Mouse (Mus musculus): Measurements from ENCODE around the gene Sh3rf1.
A peak's percentile ranks its signal among the peaks of the same experiment; 100 is the strongest.

The Sh3rf1 gene

GRCm38 (mm10) chr8:61223729-61224379 is at the start of gene Sh3rf1:
Gene Sh3rf1 (plus strand): TSS chr8:61223872.
- peak; percentile 83 to 88 for DNase-seq

- no peak for DNase-seq
These were observed 49.7 kb upstream of the Sh3rf1 start for GRCm38 (mm10) chr8:61173921-61174492.

GRCm38 (mm10) chr8:61175876-61176275 is 47.8 kb upstream of the Sh3rf1 start:
- no peak for DNase-seq

- no peak for DNase-seq
These were observed 45.7 kb upstream of the Sh3rf1 start for GRCm38 (mm10) chr8:61177680-61178593.

GRCm38 (mm10) chr8:61178594-61179140 is 45.0 kb upstream of the Sh3rf1 start:
- no peak for DNase-seq

DNA sequence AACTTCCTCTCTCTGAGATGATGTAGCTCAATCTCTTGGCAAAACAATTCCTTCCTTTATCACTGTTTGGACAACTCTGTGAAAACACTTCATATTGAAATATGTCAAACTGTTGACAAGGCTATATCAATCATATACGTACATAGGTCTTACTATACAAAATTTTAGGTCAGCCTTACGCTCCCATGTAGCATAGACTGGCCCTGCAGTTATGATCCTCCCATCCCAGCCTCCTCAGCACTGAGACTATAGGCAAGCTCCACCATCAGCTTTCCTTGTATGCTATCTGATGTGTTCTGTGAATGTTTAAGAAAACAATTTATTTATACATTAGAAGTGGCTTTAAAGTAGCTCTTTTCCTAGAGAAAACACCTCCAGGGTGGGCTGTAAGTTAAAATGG is 42.1 kb upstream of the Sh3rf1 start:
- no peak for DNase-seq

DNA sequence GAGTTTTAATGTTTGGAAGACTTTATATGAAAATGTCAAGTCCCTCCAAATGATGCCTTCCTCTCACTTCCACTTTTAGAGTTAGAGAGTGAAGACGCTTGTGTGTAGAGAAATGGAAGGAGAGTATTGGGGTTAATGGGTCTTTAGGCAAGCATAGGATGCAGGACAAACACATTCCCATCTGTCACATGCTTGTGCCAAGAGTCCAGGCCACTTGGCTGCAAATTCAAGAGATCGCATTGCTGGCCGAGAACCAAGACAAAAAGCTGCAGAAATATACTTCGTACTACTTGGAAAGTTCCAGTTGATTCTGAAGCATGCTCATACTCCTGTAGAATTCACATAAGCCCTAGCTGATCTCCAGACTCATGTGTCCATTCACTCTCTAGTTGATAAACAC is 41.7 kb upstream of the Sh3rf1 start:
- no peak for DNase-seq

DNA sequence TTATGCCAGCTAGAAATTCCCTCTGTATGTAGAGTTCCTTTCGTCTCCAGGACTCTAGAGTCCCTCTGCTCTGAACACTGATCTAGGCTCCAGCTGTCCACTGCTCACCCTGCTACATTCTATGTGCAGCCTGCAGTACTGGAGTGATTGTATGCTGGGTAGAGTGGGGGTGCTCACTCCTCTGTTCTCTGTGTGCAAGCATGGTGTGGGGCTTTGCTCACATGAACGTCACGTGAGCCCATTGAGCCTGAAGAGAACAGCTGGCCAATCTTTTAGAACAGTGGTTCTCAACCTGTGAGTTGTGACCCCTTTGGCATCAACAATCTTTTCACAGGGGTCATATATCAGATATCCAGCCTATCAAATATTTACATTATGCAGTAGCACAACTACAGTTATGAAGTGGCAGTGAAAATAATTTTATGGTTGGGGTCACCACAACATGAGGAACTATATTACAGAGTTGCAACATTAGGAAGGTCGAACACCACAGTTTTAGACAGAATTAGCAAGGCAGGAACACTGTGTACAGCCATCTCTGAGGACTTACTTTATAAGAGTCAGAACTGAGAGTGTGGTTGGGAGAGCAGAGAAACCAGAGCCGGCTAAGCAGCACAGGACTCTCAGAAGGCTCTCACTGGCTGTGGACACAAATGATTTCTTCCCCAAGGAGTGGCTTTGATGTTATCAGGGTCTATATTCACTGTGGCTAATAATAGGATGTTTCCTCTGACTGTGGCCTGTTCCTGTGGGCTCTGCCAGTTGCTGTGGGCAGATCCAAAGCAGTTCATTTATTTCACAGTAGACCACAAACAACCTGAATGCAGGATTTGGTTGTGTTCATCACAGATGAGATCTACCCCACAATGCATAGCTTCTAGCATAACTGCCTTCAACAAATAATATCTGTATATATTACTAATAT is 38.1 kb upstream of the Sh3rf1 start:
- DNase-seq, result no peak

DNA sequence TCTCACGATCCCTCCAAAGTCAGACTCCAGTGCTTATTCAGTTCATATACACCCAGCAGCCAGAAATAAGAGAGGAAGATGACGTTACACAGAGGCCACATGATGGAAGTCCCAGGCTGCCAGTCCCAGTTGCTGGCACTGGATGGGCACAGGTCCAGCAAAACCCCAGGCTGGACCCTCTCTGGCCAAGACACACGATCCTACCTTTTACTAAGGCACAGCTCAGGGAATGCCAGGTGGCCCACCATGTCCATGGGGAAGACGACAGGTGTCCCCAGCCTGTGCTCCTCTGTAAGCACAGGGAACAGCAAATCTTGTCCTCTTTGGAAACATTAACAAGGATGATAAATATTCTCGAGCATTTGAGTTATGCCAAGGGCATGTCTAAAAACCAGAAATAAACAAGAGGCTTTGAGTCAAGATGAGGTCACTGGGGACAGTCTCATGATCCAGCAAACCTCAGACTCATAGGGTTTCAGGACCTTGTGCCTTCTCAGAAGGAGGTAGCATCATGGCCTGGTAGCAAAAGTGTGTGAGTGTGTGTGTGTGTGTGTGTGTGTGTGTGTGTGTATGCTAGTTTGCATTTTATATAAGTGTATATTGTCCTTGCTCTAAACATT is 29.3 kb upstream of the Sh3rf1 start:
- no peak for DNase-seq

GRCm38 (mm10) chr8:61200254-61200887 is 23.3 kb upstream of the Sh3rf1 start:
- no peak for DNase-seq

DNA sequence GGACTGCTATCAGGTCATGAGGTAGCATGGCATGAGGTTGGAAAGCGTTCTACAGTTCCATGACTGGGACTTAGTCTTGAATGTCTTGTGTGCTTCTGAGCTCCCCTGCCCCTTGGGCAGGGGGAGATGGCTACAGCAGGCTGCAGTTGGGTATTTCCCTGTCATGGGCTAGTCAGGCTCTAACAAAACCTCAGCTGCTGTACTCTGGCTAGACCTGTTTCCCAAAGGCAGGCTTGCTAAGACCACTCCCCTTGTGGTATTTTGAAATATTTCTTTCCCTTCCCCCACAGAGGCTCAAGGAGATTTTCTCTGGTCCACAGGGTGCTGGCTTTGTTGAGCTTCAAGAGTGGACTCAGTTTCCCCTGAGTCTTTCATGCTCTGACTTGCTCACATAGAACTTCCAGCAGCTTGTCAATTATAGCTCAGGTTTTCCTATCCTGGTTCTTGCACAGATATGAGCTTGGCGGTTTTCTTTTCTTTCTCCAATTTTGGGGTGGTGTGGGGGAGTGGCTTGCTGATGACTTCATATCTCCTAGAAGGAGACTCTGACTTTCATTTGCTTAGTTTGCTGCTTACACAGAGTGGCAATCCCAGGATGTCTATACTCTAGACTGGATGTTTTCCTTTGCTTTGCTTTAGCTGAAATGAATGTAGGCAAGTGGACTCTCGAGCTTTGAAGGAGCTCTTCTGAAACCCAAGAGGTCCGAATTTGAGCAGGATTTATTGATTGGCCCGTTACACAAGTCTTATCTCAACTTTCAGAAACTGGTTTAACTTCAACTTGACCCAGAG is 20.4 kb upstream of the Sh3rf1 start:
- no peak for DNase-seq

DNA sequence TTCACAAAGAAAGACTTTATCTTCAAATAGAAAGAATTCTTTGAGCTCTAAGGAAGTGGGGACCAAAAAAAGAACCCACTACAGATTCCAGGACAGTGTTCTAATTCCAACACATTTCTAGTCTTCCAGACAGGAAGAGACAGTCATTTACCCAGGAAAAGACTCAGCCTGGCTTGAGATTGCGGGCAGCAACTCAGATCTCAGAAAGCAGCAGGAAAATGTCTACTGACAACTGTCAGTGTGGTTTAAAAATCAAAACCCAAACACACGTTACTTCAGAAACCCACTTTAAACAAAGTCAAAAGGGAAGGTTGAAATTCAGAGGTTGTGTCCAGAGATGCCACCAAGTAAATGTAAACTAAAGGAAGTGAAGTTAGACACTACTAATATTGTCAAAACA is 16.8 kb upstream of the Sh3rf1 start:
- DNase-seq, result no peak

GRCm38 (mm10) chr8:61207636-61208035 is 16.0 kb upstream of the Sh3rf1 start:
- DNase-seq, result no peak

DNA sequence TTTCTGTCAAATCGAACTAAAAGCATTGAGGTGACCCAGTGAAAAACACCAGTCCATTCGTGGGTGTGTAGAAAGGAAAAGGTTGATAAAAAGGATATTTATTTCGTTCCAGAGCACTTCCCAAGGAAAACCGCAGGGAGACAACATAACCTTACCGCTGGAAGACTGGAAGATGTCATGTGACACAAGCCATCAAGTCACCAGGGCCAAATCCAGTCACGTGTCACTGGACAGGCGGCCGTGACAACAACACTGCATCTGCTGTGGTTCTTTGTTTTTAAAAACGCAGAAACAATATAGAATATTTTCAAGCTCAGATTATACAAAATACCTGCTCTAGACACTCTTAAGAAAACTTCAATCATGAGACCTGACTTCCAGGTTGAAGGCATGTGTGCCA is 15.0 kb upstream of the Sh3rf1 start:
- DNase-seq, result no peak

DNA sequence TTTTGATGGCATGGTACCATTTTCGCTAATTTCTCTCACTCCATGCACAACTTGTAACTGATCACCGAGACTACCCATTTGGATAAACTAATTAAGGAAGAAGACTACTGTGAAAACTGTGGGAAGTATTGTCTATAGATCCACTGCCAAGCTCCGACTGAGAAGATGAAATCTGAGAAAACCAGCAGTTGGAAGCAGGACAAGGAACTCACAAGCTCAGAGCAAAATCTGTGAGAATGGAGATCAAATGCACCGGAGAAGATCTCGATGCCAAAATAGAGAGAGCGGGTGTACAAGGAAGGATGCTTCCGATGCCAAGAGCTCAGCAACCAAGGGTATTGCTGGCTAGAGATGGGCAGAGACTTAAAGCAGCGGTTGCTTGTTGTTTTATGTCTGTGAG is 12.8 kb upstream of the Sh3rf1 start:
- DNase-seq, result no peak

DNA sequence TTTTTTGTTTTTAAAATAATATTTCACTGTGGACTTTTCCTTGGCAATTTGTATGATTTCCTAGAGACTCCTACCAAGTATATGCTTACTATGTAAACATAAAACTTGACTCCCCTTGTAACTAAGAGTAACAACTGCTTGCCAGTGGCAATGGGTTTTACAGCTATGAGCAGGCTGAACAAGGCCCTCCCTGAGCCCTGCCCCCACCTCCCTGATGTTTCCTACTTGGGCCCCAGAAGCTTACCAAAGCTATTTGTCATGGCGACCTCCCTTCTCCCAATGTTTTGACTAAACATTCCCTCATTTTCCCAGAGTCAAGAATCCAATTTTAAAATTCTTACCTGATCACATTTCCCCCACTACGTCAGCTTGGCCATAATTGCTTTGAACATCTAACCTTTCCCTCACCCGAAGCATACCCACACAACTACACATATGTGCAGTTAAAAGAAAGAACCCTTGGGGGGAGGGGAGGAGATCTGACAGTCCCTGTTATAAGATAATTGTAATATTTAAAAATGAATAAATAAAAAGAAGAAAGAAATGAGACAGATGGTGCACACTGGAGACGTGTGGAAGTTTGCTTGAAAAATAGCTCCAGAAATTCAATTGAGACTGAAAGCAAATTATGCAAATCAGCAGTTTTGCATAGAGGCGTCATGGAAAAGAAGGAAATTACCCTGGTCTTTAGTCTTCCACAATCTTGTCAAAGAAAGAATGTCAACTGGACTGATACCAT is 8.4 kb upstream of the Sh3rf1 start:
- DNase-seq, result no peak

DNA sequence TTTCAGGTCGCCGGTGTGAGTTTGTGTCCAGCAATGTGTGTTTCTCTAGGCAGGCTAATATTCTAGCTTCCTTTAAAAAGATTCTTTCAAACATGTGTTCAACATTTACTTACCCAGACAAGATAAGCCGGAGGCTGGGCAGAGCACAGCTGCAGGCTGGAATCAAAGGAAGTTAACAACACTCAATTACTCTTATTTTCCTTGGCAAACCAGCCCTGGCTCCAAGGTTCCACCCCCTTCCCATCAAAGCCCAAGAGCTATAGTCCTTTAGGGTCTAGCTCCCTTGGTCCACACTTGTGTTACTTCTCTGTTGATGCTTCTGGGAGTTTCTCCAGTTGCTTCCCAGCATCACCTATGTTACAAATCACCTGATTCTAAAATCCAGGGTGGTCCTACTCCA is 6.7 kb upstream of the Sh3rf1 start:
- DNase-seq, result no peak

DNA sequence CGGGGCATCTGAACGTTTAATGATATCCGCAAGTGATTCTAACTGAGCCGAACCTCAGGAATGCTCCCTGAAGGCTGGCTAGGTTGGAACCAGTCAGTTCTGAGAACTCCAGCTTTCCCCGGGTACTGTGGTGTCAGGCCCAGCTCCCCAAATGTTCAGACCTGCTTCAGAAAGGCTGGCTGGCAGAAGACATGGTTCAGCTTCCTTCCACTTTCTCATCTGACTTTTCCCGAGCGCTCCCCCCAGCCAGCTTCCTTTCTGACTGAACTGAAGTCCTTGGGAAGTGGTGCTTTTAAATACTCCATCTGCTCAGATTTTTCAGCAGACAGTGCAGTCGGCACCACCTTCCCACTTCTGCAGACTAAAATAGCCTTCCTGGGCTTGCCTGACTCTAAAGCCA is 6.2 kb upstream of the Sh3rf1 start:
- DNase-seq, result no peak

- DNase-seq, result no peak
These were observed 5.2 kb upstream of the Sh3rf1 start for GRCm38 (mm10) chr8:61218439-61218838.

DNA sequence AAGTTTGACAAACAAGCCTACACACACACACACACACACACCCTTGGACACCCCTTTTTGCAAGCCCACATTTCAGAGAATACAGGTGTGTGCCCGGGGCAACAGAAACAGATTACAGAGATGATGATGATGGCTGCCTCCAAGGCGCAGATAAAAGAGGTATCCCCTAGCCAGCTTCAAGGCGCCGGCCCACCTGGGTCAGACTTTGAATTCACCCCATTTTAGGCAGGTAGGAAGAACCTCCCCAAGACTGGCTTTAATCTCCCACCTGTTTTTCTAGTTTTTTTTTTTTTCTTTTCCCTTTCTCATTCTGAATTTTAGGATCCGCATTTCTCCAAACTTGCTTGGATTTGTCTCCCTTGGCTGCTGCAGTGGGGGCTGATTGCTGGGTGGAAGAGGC is 389 bp upstream of the Sh3rf1 start:
- DNase-seq, result peak in 1 of 2 experiments; percentile 16

All from thymus, postnatal 36 days (tissue).